Mouse (Mus musculus) spleen, adult 2 months (tissue): Measurements from ENCODE around the gene Dock11. TPM values are rescaled to one million over a fixed set of nuclear protein-coding genes. Genes with fewer than 3 reads are reported as not detected.

Experiments
- DNase-seq, 2 experiments: peaks; one replicate each; pipeline versions ENCODE4 v3.0.0 to v3.0.0-alpha.2; 2012 to 2021; ENCODE audit warnings: low spot score in 2 of 2, low read depth in 1 of 2
- H3K27ac ChIP-seq: fragments of 200-500 bp; 2 replicates; pipeline ENCODE4 v1.5.1; 2012; ENCODE audit warnings: low read length, inconsistent platforms; ENCODE audit not compliant: insufficient read depth
- H3K27me3 ChIP-seq: fragments of 200-500 bp; 2 replicates; pipeline ENCODE4 v1.6.1; 2012; ENCODE audit warnings: mild to moderate bottlenecking, moderate library complexity, low read length, inconsistent platforms; ENCODE audit not compliant: control insufficient read depth, insufficient read depth
- H3K36me3 ChIP-seq: fragments of 200-500 bp; 2 replicates; pipeline ENCODE4 v1.6.1; 2012; ENCODE audit warnings: mild to moderate bottlenecking, low read length, inconsistent platforms; ENCODE audit not compliant: control insufficient read depth, insufficient read depth
- H3K4me1 ChIP-seq: fragments of 200-500 bp; 2 replicates; pipeline ENCODE4 v1.6.1; 2011; ENCODE audit warnings: inconsistent platforms; ENCODE audit not compliant: control insufficient read depth, insufficient read depth, insufficient read length
- H3K4me3 ChIP-seq: fragments of 200-500 bp; 2 replicates; pipeline ENCODE4 v1.5.1; 2011; ENCODE audit warnings: mild to moderate bottlenecking, inconsistent platforms; ENCODE audit not compliant: insufficient read depth, insufficient read length; ENCODE audit errors: extremely low read depth
- CTCF ChIP-seq: fragments of 200-500 bp; IDR thresholded peaks from 2 replicates; pipeline ENCODE4 v1.5.1; 2011; ENCODE audit warnings: mild to moderate bottlenecking, inconsistent platforms; ENCODE audit not compliant: insufficient read depth, insufficient read length, insufficient replicate concordance; ENCODE audit errors: extremely low read depth
- POLR2A ChIP-seq: fragments of 200-500 bp; IDR thresholded peaks from 2 replicates; pipeline ENCODE4 v1.6.1; 2011; ENCODE audit warnings: low read depth, low read length, inconsistent platforms
- WGBS: fragments of 180-500 bp; shearing (Covaris S2); methylation state at CpG from one replicate; pipeline ENCODE4 v1.1.7; 2018; 5-methylcytosine and 5-hydroxymethylcytosine counted together
- polyA plus RNA-seq: library from polyadenylated mRNA; depleted of rRNA; stranded (reverse); fragments of >200 nt; gene quantifications from 2 replicates; pipeline ENCODE4 v1.2.3, GENCODE M21; 2012

The Dock11 gene
- polyA plus RNA-seq, 1 experiment: 4.5 TPM

- Histone ChIP-seq H3K27ac (peak overlapping the region; percentile 86), H3K36me3 (no peaks in the 10 kb centered on the region), H3K4me3 (peak overlapping the region; percentile 4; the same call in 1 of the 2 replicates), H3K27me3 (no peaks in the 10 kb centered on the region), H3K4me1 (peaks cover 16% of the 10 kb centered on the region; the same call in 1 of the 2 replicates)
- TF ChIP-seq CTCF (no peak), POLR2A (no peak)
- WGBS: 35% methylated on average over 11 of the region's 11 CpGs
- DNase-seq: peak in 1 of 2 experiments; percentile 14
Observed at GRCm38 (mm10) chrX:35897648-35898500, 9.2 kb downstream of the Dock11 start.

GRCm38 (mm10) chrX:35898501-35898766, 9.8 kb downstream of the Dock11 start:
- H3K27ac ChIP-seq: peak overlapping the region; percentile 86
- 61% methylated on average over 2 of the region's 2 CpGs for WGBS
- H3K27me3 ChIP-seq: no peaks in the 10 kb centered on the region
- peaks cover 14% of the 10 kb centered on the region; the same call in 1 of the 2 replicates for H3K4me1 ChIP-seq
- no peaks in the 10 kb centered on the region for H3K36me3 ChIP-seq
- H3K4me3 ChIP-seq: no peak overlapping the region
- no peak for DNase-seq
- no peak for TF ChIP-seq POLR2A
- TF ChIP-seq CTCF: no peak

GRCm38 (mm10) chrX:35904352-35904751, 15.7 kb downstream of the Dock11 start:
- no peak for TF ChIP-seq POLR2A
- TF ChIP-seq CTCF: no peak
- Histone ChIP-seq H3K27me3 (no peaks in the 10 kb centered on the region), H3K27ac (no peak overlapping the region), H3K4me1 (peaks cover 5% of the 10 kb centered on the region; the same call in 1 of the 2 replicates), H3K36me3 (no peaks in the 10 kb centered on the region), H3K4me3 (no peak overlapping the region)
- WGBS: 37% methylated on average over 7 of the region's 7 CpGs
- DNase-seq: no peak

GRCm38 (mm10) chrX:35906696-35907330, 18.2 kb downstream of the Dock11 start:
- Histone ChIP-seq H3K27ac (no peak overlapping the region), H3K4me1 (peaks cover 5% of the 10 kb centered on the region; the same call in 1 of the 2 replicates), H3K36me3 (no peaks in the 10 kb centered on the region), H3K27me3 (no peaks in the 10 kb centered on the region), H3K4me3 (no peak overlapping the region)
- TF ChIP-seq CTCF (no peak), POLR2A (no peak)
- WGBS: 71% methylated on average over 4 of the region's 4 CpGs
- no peak for DNase-seq

DNA sequence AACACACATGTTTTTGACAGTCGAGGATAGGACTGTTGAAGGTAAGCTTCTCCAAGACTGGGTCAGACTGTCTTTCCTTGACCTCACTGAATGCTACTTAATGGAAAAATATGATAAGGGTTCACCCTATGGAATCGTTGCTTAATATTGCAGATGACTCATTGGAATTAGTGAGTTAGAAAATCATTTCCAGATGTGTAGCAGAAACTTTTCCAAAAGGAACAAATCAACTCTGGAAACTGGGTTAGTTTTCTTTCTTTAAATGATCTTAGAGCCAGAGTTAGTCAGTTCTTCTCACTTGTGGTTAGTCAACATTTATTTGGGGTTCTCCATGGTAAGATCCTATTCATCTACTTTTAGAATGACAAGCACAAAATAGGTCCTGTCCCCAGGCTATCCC, 30.9 kb downstream of the Dock11 start:
- H3K27ac ChIP-seq: no peak overlapping the region
- 82% methylated on average over 2 of the region's 2 CpGs for WGBS
- H3K4me3 ChIP-seq: no peak overlapping the region
- H3K36me3 ChIP-seq: no peaks in the 10 kb centered on the region
- H3K27me3 ChIP-seq: no peaks in the 10 kb centered on the region
- H3K4me1 ChIP-seq: no peaks in the 10 kb centered on the region; the same call in none of the 2 replicates
- TF ChIP-seq POLR2A (no peak), CTCF (no peak)
- no peak for DNase-seq

DNA sequence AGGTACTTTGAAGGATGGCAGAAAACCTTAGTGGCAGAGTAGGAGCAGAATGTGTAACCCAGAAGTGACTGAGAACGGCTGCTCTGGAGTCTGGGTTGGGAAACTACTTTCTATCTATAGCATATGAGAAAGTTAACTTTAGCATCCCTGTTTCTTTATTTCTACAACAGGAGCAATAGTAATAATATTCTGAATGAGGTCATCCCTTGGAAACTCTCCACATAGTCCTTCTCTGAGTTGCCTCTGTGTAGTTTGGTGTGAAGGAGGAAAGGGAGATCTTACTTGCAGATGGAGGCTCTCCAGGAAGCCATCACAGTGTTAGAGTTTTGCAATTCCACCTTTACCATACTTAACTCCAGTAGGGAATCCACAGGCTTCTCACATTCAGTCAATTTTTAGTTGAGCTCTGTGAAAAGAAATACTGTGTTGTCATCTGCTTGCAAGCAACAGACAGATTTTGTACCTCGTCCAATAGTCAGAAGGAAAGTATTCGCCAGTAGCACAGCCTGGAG, 31.5 kb downstream of the Dock11 start:
- WGBS: 89% methylated on average over 3 of the region's 3 CpGs
- Histone ChIP-seq H3K27ac (no peak overlapping the region), H3K27me3 (no peaks in the 10 kb centered on the region), H3K36me3 (no peaks in the 10 kb centered on the region), H3K4me1 (peaks cover 4% of the 10 kb centered on the region), H3K4me3 (no peak overlapping the region)
- DNase-seq: no peak
- TF ChIP-seq CTCF: no peak
- TF ChIP-seq POLR2A: no peak
